Mouse (Mus musculus) spleen, adult 10 weeks (tissue): ENCODE data around the gene Alg13. TPM values are rescaled to one million over a fixed set of nuclear protein-coding genes. Genes with fewer than 3 reads are reported as not detected.

Experiments used
- polyA plus RNA-seq: library from polyadenylated mRNA; stranded (reverse); fragments of 350-450 nt; fragmentation: Illumina TruSeq; extraction: RNeasy Lipid Tissue Mini Kit (QIAGEN cat#74804); gene quantifications from one replicate; pipeline ENCODE4 v1.2.3, GENCODE M21; 2015; ENCODE audit warnings: low replicate concordance; ENCODE audit not compliant: insufficient read depth

Alg13 gene
- polyA plus RNA-seq: 14.1 TPM

GRCm38 (mm10) chrX:144317548-144318163 lies at the start of gene Alg13:
Gene Alg13 (plus strand): TSS chrX:144317804.

Other genes starting within 250 kb of the Alg13 start
- 0.11 TPM for gene A730046J19Rik, start 164.1 kb upstream of the Alg13 start, polyA plus RNA-seq
- gene Trpc5os, start 138.8 kb downstream of the Alg13 start, polyA plus RNA-seq: not detected